Mouse (Mus musculus): ENCODE results near the gene Tmtc2. TPM values are rescaled to one million over a fixed set of nuclear protein-coding genes. Genes with fewer than 3 reads are reported as not detected.

Tmtc2 gene
- polyA plus RNA-seq, 1 experiment from 2014 or later: 6.9 TPM

DNA sequence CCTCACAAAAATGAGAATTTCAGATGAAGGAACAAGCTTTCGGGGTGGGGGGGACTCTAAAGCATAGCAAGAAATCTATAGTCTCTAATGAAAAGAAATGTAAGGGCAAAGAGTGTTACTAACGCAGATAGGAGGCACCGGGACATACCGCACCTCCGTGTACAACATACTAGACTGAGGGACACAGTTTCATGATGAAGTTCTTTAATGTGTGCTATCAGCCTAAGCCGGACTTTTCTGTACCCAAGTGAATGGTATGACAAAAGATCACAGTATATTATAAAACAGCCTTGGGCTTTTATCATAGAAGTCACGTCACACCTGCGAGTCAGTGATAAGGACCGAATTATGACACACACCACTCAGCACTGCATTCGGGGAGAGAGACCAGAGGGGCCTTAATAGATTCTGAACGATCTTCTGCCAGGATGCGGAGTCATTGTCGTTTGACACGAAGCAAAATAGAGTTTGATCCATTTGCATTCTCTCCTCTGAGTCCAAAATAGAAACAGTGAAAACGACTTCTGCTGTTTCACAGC is 156.3 kb downstream of the Tmtc2 start:
- no peaks in the 10 kb centered on the region for H3K4me1 ChIP-seq
- no peaks in the 10 kb centered on the region for H3K9me3 ChIP-seq
- H3K36me3 ChIP-seq: peaks cover 10% of the 10 kb centered on the region
- H3K27ac ChIP-seq: no peak overlapping the region
- 69% methylated on average over 15 of the region's 15 CpGs for WGBS
- H3K4me3 ChIP-seq: no peak overlapping the region
- DNase-seq (ENCODE audit: low spot score): no peak
- H3K27me3 ChIP-seq (ENCODE audit: insufficient read depth, poor library complexity, severe bottlenecking): no peaks in the 10 kb centered on the region

DNA sequence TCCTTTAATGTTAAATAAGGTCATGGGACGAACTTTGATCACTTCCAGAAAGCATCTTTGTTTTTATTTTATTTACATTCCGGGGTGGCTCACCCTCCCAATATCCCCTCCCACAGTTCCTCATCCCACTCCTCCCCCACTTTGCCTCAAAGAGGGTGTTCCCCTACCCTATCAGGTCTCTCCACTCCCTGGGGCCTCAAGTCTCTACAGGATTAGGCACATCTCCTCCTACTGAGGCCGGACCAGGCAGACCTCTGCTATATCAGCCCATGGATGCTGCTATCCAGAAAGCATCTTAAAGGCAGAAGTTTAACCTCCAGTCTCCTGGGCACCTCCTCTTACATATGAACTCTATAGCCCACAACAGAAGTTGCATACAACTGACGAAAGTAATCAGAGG is 157.7 kb downstream of the Tmtc2 start:
- Histone ChIP-seq H3K4me3 (no peak overlapping the region), H3K27ac (no peak overlapping the region), H3K36me3 (peaks cover 15% of the 10 kb centered on the region), H3K27me3 (ENCODE audit: insufficient read depth, poor library complexity, severe bottlenecking) (no peaks in the 10 kb centered on the region), H3K4me1 (no peaks in the 10 kb centered on the region), H3K9me3 (no peaks in the 10 kb centered on the region)
- whole genome bisulfite sequencing: 83% methylated on average over 4 of the region's 4 CpGs
- no peak for DNase-seq (ENCODE audit: low spot score)

DNA sequence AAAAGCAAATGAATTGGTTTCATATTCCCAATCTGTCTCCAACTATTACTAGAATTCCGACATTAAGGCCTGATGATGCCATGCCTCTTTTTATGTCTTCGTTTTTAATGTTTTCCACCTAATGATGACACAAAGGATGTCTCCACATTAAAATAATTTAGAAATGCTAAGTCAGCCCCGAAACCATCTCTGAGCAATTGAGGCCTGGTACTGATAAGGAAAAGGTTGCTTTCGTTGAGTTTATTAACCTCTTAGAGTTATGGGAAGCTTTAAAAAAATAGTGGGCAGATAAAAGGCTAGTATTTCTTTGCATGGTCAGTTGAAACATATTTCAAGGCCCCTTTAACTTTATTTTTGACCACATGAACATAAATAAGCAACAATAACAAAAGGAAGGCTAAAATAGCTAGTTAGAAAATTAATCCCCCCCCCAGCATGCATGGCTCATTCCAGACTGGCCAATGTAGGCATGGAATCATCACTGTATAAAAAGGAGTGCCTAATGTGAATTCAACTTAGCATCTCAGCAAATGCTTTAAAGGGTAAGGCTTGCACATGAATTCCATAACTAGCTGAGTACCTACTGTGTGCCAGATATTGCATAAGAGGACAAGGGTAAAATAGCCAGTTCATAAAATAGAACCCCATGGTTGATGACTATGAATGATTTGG is 168.3 kb downstream of the Tmtc2 start:
- Histone ChIP-seq H3K36me3 (no peaks in the 10 kb centered on the region), H3K4me3 (no peak overlapping the region), H3K4me1 (0 out of 2 replicates have a peak, but pooled peaks cover 10% of the 10 kb centered on the region), H3K27me3 (ENCODE audit: insufficient read depth, poor library complexity, severe bottlenecking) (no peaks in the 10 kb centered on the region), H3K9me3 (no peaks in the 10 kb centered on the region), H3K27ac (no peak overlapping the region)
- no peak for DNase-seq (ENCODE audit: low spot score)
- WGBS: 82% methylated on average over 4 of the region's 4 CpGs

DNA sequence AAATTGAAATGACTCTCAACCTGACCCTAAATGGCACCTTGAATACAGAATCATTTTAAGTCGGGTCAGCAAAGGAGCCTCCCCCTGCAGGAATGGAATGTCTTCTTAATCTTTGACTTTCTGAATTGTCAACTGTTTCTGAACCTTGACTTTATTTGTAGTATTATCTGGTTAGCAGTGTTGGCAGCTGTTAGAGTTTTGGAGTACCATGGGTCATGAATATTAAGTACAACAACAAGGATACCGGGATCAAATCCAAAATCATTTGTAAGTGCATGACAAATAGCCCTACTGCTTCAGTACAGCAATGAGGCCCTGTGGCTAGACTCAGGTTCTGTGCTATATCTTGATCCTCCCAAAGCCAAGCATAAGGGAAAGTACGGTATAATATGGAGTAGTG is 170.3 kb downstream of the Tmtc2 start:
- no peaks in the 10 kb centered on the region for H3K36me3 ChIP-seq
- no peaks in the 10 kb centered on the region for H3K9me3 ChIP-seq
- no peaks in the 10 kb centered on the region for H3K27me3 ChIP-seq (ENCODE audit: insufficient read depth, poor library complexity, severe bottlenecking)
- WGBS: 85% methylated on average over 3 of the region's 3 CpGs
- no peak overlapping the region for H3K4me3 ChIP-seq
- 0 out of 2 replicates have a peak, but pooled peaks cover under 1% of the 10 kb centered on the region for H3K4me1 ChIP-seq
- no peak for DNase-seq (ENCODE audit: low spot score)
- H3K27ac ChIP-seq: no peak overlapping the region

DNA sequence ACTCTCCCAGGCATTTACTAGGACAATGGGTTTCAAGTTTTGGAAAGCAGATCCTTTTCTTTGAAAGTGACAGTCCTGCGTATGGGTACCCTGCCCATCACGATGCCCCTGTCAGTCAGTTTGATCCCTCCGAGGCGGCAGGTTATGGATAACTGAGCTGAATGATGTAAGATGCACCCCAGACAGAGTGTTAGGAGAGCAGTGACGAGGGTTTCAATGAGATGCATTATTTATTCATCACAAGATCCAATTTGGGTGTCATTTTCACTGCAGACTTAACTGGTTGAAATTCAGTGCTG is 171.8 kb downstream of the Tmtc2 start:
- no peaks in the 10 kb centered on the region for H3K9me3 ChIP-seq
- no peak overlapping the region for H3K4me3 ChIP-seq

DNA sequence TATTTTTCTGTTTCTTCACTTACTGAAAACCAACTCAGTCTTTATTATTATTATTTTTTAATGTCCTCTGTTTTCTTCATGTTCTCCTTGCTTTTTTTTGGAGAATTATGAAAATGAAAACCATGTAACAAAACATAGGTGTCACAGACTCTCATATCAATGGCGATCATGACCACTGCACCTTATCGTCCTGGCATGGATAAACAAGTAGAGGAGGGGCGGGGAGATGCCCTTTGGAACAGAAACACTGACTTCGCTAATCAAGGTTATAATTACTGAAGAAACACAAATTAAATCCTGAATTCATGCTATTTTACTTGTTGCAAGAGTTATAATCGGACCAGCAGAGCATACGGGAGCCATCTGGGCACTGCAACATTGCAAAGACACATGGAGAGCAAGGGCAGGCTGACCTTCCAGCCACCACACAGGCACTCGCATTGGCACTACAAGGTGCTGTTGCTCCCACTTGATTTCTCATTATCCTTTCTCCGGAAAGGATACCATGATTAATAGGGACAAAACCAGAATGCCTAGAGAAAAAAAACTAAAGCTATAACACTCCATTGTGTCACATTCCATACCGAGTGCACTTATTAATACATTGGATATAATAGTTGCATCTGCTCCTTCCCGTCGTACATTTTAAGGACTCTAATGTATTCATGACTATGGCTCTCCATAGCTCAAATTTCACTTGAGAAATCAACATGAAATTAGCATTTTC is 172.3 kb downstream of the Tmtc2 start:
- no peaks in the 10 kb centered on the region for H3K36me3 ChIP-seq
- no peak for DNase-seq (ENCODE audit: low spot score)
- 90% methylated on average over 11 of the region's 11 CpGs for WGBS
- H3K4me3 ChIP-seq: no peak overlapping the region
- H3K27ac ChIP-seq: no peak overlapping the region
- no peaks in the 10 kb centered on the region for H3K4me1 ChIP-seq
- H3K27me3 ChIP-seq (ENCODE audit: insufficient read depth, poor library complexity, severe bottlenecking): no peaks in the 10 kb centered on the region
- no peaks in the 10 kb centered on the region for H3K9me3 ChIP-seq

More for the DNA sequence above, 171.8 kb downstream of the Tmtc2 start:
- Histone ChIP-seq H3K4me1 (no peaks in the 10 kb centered on the region), H3K27me3 (ENCODE audit: insufficient read depth, poor library complexity, severe bottlenecking) (no peaks in the 10 kb centered on the region), H3K36me3 (no peaks in the 10 kb centered on the region), H3K27ac (no peak overlapping the region)
- no peak for DNase-seq (ENCODE audit: low spot score)
- WGBS: 82% methylated on average over 5 of the region's 5 CpGs

DNA sequence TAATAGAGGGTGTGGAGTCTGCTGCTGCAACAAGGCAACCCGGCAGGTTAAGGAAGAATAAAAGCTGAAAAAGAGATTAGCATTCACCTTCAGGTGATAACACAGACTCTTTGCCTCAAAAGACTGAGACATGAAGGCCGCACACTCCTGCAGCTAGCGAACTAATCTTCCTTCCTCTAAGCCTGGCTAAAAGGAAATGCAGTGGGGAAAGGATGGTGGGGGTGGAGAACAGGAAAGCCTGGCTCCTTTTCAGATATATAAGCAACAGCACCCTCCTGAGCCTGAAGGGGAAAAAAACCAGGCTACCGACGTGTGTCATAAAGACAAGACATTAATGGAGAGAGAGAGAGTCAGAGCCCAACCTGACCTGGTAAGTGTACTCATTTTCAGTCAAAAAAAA is 174.9 kb downstream of the Tmtc2 start:
- WGBS: 35% methylated on average over 5 of the region's 5 CpGs
- no peaks in the 10 kb centered on the region for H3K9me3 ChIP-seq
- H3K36me3 ChIP-seq: no peaks in the 10 kb centered on the region
- no peaks in the 10 kb centered on the region for H3K27me3 ChIP-seq (ENCODE audit: insufficient read depth, poor library complexity, severe bottlenecking)
- no peak overlapping the region for H3K4me3 ChIP-seq
- DNase-seq (ENCODE audit: low spot score): no peak
- H3K27ac ChIP-seq: no peak overlapping the region
- no peaks in the 10 kb centered on the region for H3K4me1 ChIP-seq

DNA sequence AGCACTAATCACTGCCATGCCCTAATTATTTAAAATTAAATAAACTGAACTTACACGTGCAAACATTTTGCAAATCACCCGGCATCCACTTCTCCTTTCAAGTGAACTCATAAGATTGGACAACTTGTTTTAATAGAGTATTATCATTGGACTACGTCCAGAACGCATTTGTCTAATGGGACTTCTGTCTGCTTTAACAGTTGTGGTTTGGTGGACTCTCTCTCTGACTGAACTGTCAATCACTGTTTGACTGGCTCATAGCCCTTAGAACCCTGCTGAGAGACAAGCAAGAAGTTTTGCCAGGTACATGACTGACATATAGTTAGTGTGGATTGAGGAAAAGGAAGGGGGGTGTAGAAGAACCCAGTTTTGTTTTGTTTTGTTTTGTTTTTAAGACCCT is 190.2 kb downstream of the Tmtc2 start:
- Histone ChIP-seq H3K27me3 (ENCODE audit: insufficient read depth, poor library complexity, severe bottlenecking) (no peaks in the 10 kb centered on the region), H3K4me1 (no peaks in the 10 kb centered on the region), H3K27ac (no peak overlapping the region), H3K4me3 (no peak overlapping the region), H3K9me3 (no peaks in the 10 kb centered on the region), H3K36me3 (no peaks in the 10 kb centered on the region)
- no peak for DNase-seq (ENCODE audit: low spot score)
- 78% methylated on average over 4 of the region's 4 CpGs for WGBS

DNA sequence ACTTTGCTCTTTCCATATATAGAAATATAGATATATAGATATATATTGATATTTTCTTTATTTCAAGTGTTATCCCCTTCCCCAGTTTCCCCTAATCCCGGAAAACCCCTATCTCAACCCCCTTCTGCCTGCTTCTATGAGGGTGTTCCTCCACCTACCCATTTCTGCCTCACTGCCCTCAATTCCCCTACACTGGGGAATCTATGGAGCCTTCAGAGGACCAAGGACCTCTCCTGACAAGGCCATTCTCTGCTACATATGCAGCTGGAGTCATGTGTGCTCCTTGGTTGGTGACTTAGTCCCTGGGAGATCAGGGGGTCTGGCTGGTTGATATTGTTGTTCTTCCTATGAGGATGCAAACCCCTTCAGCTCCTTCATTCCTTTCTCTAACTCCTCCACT is 192.5 kb downstream of the Tmtc2 start:
- DNase-seq (ENCODE audit: low spot score): no peak
- H3K27ac ChIP-seq: no peak overlapping the region
- no peaks in the 10 kb centered on the region for H3K9me3 ChIP-seq
- no peaks in the 10 kb centered on the region for H3K27me3 ChIP-seq (ENCODE audit: insufficient read depth, poor library complexity, severe bottlenecking)
- H3K4me3 ChIP-seq: no peak overlapping the region
- no peaks in the 10 kb centered on the region for H3K4me1 ChIP-seq
- H3K36me3 ChIP-seq: no peaks in the 10 kb centered on the region
- 89% methylated on average over 1 of the region's 1 CpGs for WGBS

DNA sequence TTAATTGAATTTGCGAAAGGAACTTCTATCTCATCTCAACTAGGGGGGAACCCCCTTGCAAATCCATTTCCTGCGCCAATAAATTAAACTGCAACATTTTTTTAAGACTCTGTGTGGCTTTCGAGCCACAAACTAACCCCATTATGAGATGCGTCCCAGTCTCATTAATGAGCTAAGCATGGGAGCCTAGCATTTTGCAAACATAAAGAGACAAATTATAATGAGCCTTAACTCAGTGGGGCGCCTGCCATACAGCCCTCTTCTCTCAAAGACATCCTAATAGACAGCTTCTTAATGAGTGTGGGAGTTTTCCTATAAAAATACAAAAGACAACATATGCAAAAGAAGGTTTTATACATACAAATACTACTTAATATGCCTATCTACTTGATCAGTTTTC is 193.0 kb downstream of the Tmtc2 start:
- Histone ChIP-seq H3K36me3 (no peaks in the 10 kb centered on the region), H3K4me3 (no peak overlapping the region), H3K27ac (no peak overlapping the region), H3K9me3 (no peaks in the 10 kb centered on the region), H3K27me3 (ENCODE audit: insufficient read depth, poor library complexity, severe bottlenecking) (no peaks in the 10 kb centered on the region), H3K4me1 (no peaks in the 10 kb centered on the region)
- 88% methylated on average over 5 of the region's 5 CpGs for WGBS
- DNase-seq (ENCODE audit: low spot score): no peak

DNA sequence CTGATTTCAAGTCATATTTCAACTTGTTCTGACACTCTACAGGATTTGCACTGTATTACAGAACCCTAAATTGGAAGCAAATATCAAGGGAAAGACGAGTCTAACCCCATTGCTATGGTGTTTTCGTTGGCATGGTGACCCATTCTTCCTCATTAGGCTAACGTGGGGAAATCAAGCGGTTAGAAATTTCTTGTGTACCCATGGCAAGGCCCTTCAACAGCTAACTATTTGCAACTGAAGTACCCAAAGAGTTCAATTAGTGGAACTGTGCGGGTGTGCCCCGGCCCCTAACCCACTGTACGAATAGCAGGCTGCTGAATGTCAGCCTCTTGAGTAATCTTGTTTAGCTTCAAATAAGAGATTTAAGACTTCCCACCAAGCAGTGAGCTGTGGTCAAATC is 193.7 kb downstream of the Tmtc2 start:
- H3K27me3 ChIP-seq (ENCODE audit: insufficient read depth, poor library complexity, severe bottlenecking): no peaks in the 10 kb centered on the region
- DNase-seq (ENCODE audit: low spot score): no peak
- H3K4me1 ChIP-seq: no peaks in the 10 kb centered on the region
- 73% methylated on average over 7 of the region's 7 CpGs for WGBS
- H3K36me3 ChIP-seq: no peaks in the 10 kb centered on the region
- H3K9me3 ChIP-seq: no peaks in the 10 kb centered on the region
- no peak overlapping the region for H3K4me3 ChIP-seq
- no peak overlapping the region for H3K27ac ChIP-seq

DNA sequence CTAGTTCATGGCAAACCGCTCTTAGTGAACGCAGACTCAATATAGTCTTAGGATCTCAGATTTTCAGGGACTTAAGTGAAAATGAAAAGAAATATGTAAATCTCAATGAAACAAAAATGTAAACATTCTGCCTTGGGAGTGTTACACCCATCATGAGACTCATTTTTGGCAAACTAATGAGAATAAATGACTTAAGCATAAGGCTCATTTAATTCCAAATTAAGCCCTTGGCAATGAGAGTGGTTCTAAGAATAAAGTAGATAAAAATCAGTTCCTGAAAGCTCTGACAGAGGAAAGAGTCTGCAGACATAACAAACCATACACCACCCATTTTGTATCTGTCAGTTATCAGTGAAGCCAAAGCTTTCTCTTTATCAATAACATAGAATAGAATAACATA is 196.5 kb downstream of the Tmtc2 start:
- WGBS: 91% methylated on average over 2 of the region's 2 CpGs
- Histone ChIP-seq H3K27me3 (ENCODE audit: insufficient read depth, poor library complexity, severe bottlenecking) (no peaks in the 10 kb centered on the region), H3K36me3 (no peaks in the 10 kb centered on the region), H3K27ac (no peak overlapping the region), H3K9me3 (no peaks in the 10 kb centered on the region), H3K4me3 (no peak overlapping the region), H3K4me1 (no peaks in the 10 kb centered on the region)
- DNase-seq (ENCODE audit: low spot score): no peak

DNA sequence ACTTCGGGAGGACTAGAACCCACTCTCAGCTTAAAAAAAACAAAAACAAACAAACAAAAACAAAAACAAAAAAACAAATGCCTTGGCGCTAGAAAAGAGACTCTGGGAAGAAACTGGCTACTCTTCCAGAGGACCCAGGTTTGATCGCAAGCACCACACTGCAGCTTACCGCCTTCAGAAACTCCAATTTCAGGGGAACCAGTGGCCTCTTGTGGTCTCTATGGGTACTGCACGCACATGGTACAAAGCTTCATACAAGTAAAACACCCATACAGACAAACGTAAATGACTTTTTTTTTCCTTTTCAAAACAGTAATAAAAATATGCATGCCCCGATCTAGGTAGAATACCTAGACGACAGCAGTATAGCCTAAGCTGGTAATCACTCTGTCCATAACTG is 201.0 kb downstream of the Tmtc2 start:
- 87% methylated on average over 8 of the region's 8 CpGs for WGBS
- no peaks in the 10 kb centered on the region for H3K27me3 ChIP-seq (ENCODE audit: insufficient read depth, poor library complexity, severe bottlenecking)
- no peak overlapping the region for H3K27ac ChIP-seq
- no peaks in the 10 kb centered on the region for H3K36me3 ChIP-seq
- DNase-seq (ENCODE audit: low spot score): no peak
- no peaks in the 10 kb centered on the region for H3K9me3 ChIP-seq
- no peak overlapping the region for H3K4me3 ChIP-seq
- no peaks in the 10 kb centered on the region for H3K4me1 ChIP-seq

All from heart, embryonic 10.5 days (tissue).